Mouse (Mus musculus) ES-Bruce4 (cell line): Measurements from ENCODE around the gene Cadps. TPM values are rescaled to one million over a fixed set of nuclear protein-coding genes. Genes with fewer than 3 reads are reported as not detected.

Source experiments
- H3K27ac ChIP-seq: 2 replicates; pipeline ENCODE4 v1.5.1; 2012; ENCODE audit warnings: low read length, inconsistent platforms; ENCODE audit not compliant: insufficient read depth
- H3K27me3 ChIP-seq: 2 replicates; pipeline ENCODE4 v1.6.1; 2012; ENCODE audit warnings: mild to moderate bottlenecking, low read length, inconsistent platforms; ENCODE audit not compliant: control insufficient read depth, poor library complexity, insufficient read depth, severe bottlenecking
- H3K36me3 ChIP-seq: 2 replicates; pipeline ENCODE4 v1.6.1; 2012; ENCODE audit warnings: inconsistent platforms, mild to moderate bottlenecking, low read length, moderate library complexity; ENCODE audit not compliant: control insufficient read depth, poor library complexity, insufficient read depth, severe bottlenecking
- H3K4me1 ChIP-seq: one replicate; pipeline ENCODE4 v1.8.1; 2011; ENCODE audit warnings: low read length; ENCODE audit not compliant: control insufficient read depth, insufficient read depth
- H3K4me3 ChIP-seq: 2 replicates; pipeline ENCODE4 v1.5.1; 2011; ENCODE audit warnings: low read depth, mild to moderate bottlenecking, low read length
- H3K9ac ChIP-seq: 2 replicates; pipeline ENCODE4 v1.6.1; 2012; ENCODE audit warnings: low read depth, mild to moderate bottlenecking, inconsistent platforms; ENCODE audit not compliant: poor library complexity, severe bottlenecking
- H3K9me3 ChIP-seq: replicated peaks from 2 replicates; pipeline ENCODE4 v1.6.1; 2012; ENCODE audit warnings: mild to moderate bottlenecking, low read length, inconsistent platforms; ENCODE audit not compliant: control insufficient read depth, poor library complexity, insufficient read depth, severe bottlenecking
- CTCF ChIP-seq: IDR thresholded peaks from one replicate; pipeline ENCODE4 v1.8.1; 2011; ENCODE audit warnings: low read depth, low read length
- EP300 ChIP-seq: IDR thresholded peaks from 2 replicates; pipeline ENCODE4 v1.6.1; 2011; ENCODE audit warnings: low read depth, low read length; ENCODE audit not compliant: insufficient read depth
- POLR2A ChIP-seq: IDR thresholded peaks from one replicate; pipeline ENCODE4 v1.8.1; 2011; ENCODE audit warnings: low read length; ENCODE audit not compliant: insufficient read depth
- polyA plus RNA-seq: library from polyadenylated mRNA; stranded (reverse); fragments of >200 nt; gene quantifications from 2 replicates; pipeline ENCODE4 v1.2.4, GENCODE M21; 2011; ENCODE audit warnings: low read depth; ENCODE audit not compliant: missing spikeins, insufficient read depth, insufficient read length

The Cadps gene
- polyA plus RNA-seq, 1 experiment = 1.3 TPM

- H3K27me3 ChIP-seq = no peaks in the 10 kb centered on the region; the same call in 1 of the 2 replicates
- no peak overlapping the region for H3K4me3 ChIP-seq
- no peaks in the 10 kb centered on the region for H3K4me1 ChIP-seq
- TF ChIP-seq POLR2A (no peak), EP300 (no peak), CTCF (no peak)
- H3K27ac ChIP-seq = no peak overlapping the region
- H3K9me3 ChIP-seq = no peaks in the 10 kb centered on the region
- no peak overlapping the region for H3K9ac ChIP-seq
- H3K36me3 ChIP-seq = no peaks in the 10 kb centered on the region
Measured at GRCm38 (mm10) chr14:12592472-12593075, 230.3 kb downstream of the Cadps start.

GRCm38 (mm10) chr14:12591829-12592228, 231.1 kb downstream of the Cadps start:
- H3K36me3 ChIP-seq = no peaks in the 10 kb centered on the region
- no peaks in the 10 kb centered on the region; the same call in 1 of the 2 replicates for H3K27me3 ChIP-seq
- no peak overlapping the region for H3K27ac ChIP-seq
- no peaks in the 10 kb centered on the region for H3K9me3 ChIP-seq
- no peak for TF ChIP-seq EP300
- no peak for TF ChIP-seq CTCF
- TF ChIP-seq POLR2A = no peak
- H3K9ac ChIP-seq = no peak overlapping the region
- no peak overlapping the region for H3K4me3 ChIP-seq
- H3K4me1 ChIP-seq = no peaks in the 10 kb centered on the region

GRCm38 (mm10) chr14:12583536-12583935, 239.3 kb downstream of the Cadps start:
- no peak overlapping the region for H3K4me3 ChIP-seq
- no peak for TF ChIP-seq POLR2A
- TF ChIP-seq EP300 = no peak
- no peak for TF ChIP-seq CTCF
- H3K9ac ChIP-seq = no peak overlapping the region
- no peaks in the 10 kb centered on the region for H3K36me3 ChIP-seq
- H3K9me3 ChIP-seq = no peaks in the 10 kb centered on the region
- H3K27ac ChIP-seq = no peak overlapping the region
- H3K27me3 ChIP-seq = no peaks in the 10 kb centered on the region
- H3K4me1 ChIP-seq = no peaks in the 10 kb centered on the region

DNA sequence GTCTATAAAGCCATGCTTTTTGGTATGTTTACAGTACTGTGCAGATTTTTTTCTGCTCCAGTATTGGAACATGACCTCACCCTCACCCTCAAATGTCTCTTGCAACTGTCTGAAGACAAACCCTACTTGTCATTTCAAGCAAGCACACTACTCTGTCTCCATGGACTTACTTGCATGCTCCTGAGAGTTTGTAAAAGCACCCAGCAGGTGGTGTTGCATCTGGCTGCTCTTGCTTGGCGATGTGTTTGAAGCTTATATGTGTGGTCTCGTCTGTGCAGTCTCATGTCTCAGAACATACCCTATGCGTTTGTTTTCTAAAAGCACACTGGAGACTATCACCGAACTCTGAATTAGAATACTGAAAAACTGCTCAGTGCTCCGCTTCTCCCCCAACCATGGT, 241.2 kb downstream of the Cadps start:
- Histone ChIP-seq H3K27ac (no peak overlapping the region), H3K27me3 (no peaks in the 10 kb centered on the region), H3K4me1 (no peaks in the 10 kb centered on the region), H3K36me3 (no peaks in the 10 kb centered on the region), H3K9ac (no peak overlapping the region), H3K4me3 (no peak overlapping the region), H3K9me3 (no peaks in the 10 kb centered on the region)
- TF ChIP-seq CTCF = no peak
- TF ChIP-seq EP300 = no peak
- TF ChIP-seq POLR2A = no peak

DNA sequence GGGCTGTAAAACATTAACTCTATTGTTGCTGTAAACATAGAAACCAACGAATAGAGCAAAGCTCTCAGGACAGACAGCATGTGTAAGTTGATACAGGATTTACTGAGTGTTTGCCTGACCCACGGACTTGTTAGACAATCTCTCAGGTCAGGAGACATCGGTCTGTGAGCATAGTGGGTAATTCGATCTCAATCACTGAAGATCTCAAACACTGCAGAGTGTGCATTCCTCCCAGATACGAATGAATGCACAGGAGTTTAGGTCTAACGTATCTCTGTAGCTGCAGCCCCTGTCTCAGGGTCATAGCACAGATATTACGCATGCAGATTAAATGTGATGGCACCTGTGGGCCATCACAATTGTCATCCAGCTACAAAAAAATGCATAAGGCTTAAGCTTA, 242.1 kb downstream of the Cadps start:
- Histone ChIP-seq H3K4me1 (no peaks in the 10 kb centered on the region), H3K9me3 (no peaks in the 10 kb centered on the region), H3K27ac (no peak overlapping the region), H3K4me3 (no peak overlapping the region), H3K27me3 (no peaks in the 10 kb centered on the region), H3K36me3 (no peaks in the 10 kb centered on the region), H3K9ac (no peak overlapping the region)
- no peak for TF ChIP-seq POLR2A
- TF ChIP-seq EP300 = no peak
- no peak for TF ChIP-seq CTCF

DNA sequence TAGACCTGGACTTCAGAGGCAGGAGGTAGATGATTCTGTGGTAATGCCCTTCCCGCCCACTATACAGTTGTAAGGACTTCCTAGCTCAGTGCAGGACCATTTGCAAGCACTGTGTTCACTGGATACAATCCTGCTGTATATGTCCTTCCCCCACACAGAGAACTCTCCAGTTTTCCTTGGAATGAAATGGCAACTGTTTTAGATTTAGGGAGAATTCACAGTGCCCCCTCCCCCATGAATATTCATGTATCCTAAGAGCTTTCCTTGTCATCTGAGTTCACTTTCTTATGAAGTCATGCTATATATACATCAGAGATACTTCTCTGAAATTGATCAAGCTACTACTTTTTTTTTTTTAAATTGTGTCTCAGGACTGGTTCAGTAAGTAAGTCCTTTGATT, 244.7 kb downstream of the Cadps start:
- Histone ChIP-seq H3K9me3 (no peaks in the 10 kb centered on the region), H3K9ac (no peak overlapping the region), H3K4me3 (no peak overlapping the region), H3K36me3 (no peaks in the 10 kb centered on the region), H3K27me3 (no peaks in the 10 kb centered on the region), H3K4me1 (no peaks in the 10 kb centered on the region), H3K27ac (no peak overlapping the region)
- no peak for TF ChIP-seq POLR2A
- no peak for TF ChIP-seq CTCF
- no peak for TF ChIP-seq EP300
